Mouse (Mus musculus) forebrain, embryonic 12.5 days (tissue): ENCODE results near the gene Abcb11. TPM values are rescaled to one million over a fixed set of nuclear protein-coding genes. Genes with fewer than 3 reads are reported as not detected.

Source experiments
- ATAC-seq: fragments of 200-750 bp; cut with Nextera tagmentation; 2 replicates; pipeline ENCODE4 v1.8.0; 2017; ENCODE audit warnings: moderate TSS enrichment; ENCODE audit not compliant: low FRiP score
- H3K27ac ChIP-seq: fragments of 300-500 bp; sonication (generic); 2 replicates; pipeline ENCODE4 v1.5.1; 2016; ENCODE audit warnings: mild to moderate bottlenecking
- H3K27me3 ChIP-seq: fragments of 300-500 bp; sonication (generic); 2 replicates; pipeline ENCODE4 v1.6.1; 2016; ENCODE audit warnings: mild to moderate bottlenecking
- H3K36me3 ChIP-seq: fragments of 300-500 bp; sonication (generic); replicated peaks from 2 replicates; pipeline ENCODE4 v1.6.1; 2016; ENCODE audit warnings: mild to moderate bottlenecking
- H3K4me1 ChIP-seq: fragments of 300-500 bp; sonication (generic); 2 replicates; pipeline ENCODE4 v1.6.1; 2016
- H3K4me2 ChIP-seq: fragments of 300-500 bp; sonication (generic); 2 replicates; pipeline ENCODE4 v1.6.1; 2016; ENCODE audit warnings: mild to moderate bottlenecking, moderate library complexity
- H3K4me3 ChIP-seq: fragments of 300-500 bp; sonication (generic); replicated peaks from 2 replicates; pipeline ENCODE4 v1.5.1; 2016; ENCODE audit warnings: mild to moderate bottlenecking
- H3K9ac ChIP-seq: fragments of 300-500 bp; sonication (generic); 2 replicates; pipeline ENCODE4 v1.6.1; 2016; ENCODE audit warnings: mild to moderate bottlenecking
- H3K9me3 ChIP-seq: fragments of 300-500 bp; sonication (generic); 2 replicates; pipeline ENCODE4 v1.6.1; 2016
- WGBS: fragments of 180-500 bp; shearing (Covaris S2); methylation state at CpG from one replicate; pipeline ENCODE4 v1.1.7; 2016; 5-methylcytosine and 5-hydroxymethylcytosine counted together
- polyA plus RNA-seq: library from polyadenylated mRNA; unstranded; fragments of >200 nt; fragmentation: Nextera tagmentation; extraction: Ambion mirVana; gene quantifications from 2 replicates; pipeline ENCODE4 v1.2.1, GENCODE M21; 2016

The Abcb11 gene
- polyA plus RNA-seq, 1 experiment from 2014 or later = not detected

- Histone ChIP-seq H3K4me2 (no peak within 1 kb of the TSS), H3K9ac (no peak within 1 kb of the TSS), H3K9me3 (no peaks in the 10 kb centered on the region), H3K27me3 (no peaks in the 10 kb centered on the region), H3K4me3 (no peak within 1 kb of the TSS), H3K4me1 (no peaks in the 10 kb centered on the region), H3K27ac (no peak within 1 kb of the TSS), H3K36me3 (no peaks in the 10 kb centered on the region)
- WGBS = 84% methylated on average over 7 of the region's 7 CpGs
- ATAC-seq = no peak
Observed at GRCm38 (mm10) chr2:69210773-69211172, 131.6 kb downstream of the Abcb11 start, which contains the start of gene G6pc2. Gene G6pc2, plus strand, starts transcription at chr2:69211073.

GRCm38 (mm10) chr2:69209684-69210083 lies 132.7 kb downstream of the Abcb11 start:
- peaks cover 10% of the 10 kb centered on the region for H3K4me1 ChIP-seq
- no peaks in the 10 kb centered on the region for H3K27me3 ChIP-seq
- H3K4me2 ChIP-seq = no peak overlapping the region
- no peak overlapping the region for H3K9ac ChIP-seq
- no peaks in the 10 kb centered on the region for H3K9me3 ChIP-seq
- H3K36me3 ChIP-seq = no peaks in the 10 kb centered on the region
- no peak overlapping the region for H3K4me3 ChIP-seq
- H3K27ac ChIP-seq = no peak overlapping the region
- WGBS = 97% methylated on average over 3 of the region's 3 CpGs
- ATAC-seq = no peak

GRCm38 (mm10) chr2:69206523-69206922 lies 135.9 kb downstream of the Abcb11 start:
- WGBS = 32% methylated on average over 7 of the region's 7 CpGs

GRCm38 (mm10) chr2:69205791-69206351 lies 136.5 kb downstream of the Abcb11 start, which contains the start of gene Spc25:
Gene Spc25, minus strand, starts transcription at chr2:69206194.
- WGBS = under 1% methylated on average over 46 of the region's 46 CpGs
- peak within 1 kb of the TSS; percentile 81 for H3K27ac ChIP-seq

More at GRCm38 (mm10) chr2:69206523-69206922, 135.9 kb downstream of the Abcb11 start:
- H3K9ac ChIP-seq = no peak overlapping the region
- H3K27ac ChIP-seq = no peak overlapping the region
- no peaks in the 10 kb centered on the region for H3K9me3 ChIP-seq
- peaks cover 12% of the 10 kb centered on the region for H3K4me1 ChIP-seq
- H3K4me3 ChIP-seq = 0 out of 2 replicates have a peak overlapping the region, but pooled peaks have one; percentile 89
- peak overlapping the region; percentile 19; the same call in 1 of the 2 replicates for H3K4me2 ChIP-seq
- ATAC-seq = no peak
- no peaks in the 10 kb centered on the region for H3K27me3 ChIP-seq
- peaks cover 10% of the 10 kb centered on the region for H3K36me3 ChIP-seq

GRCm38 (mm10) chr2:69205185-69205584 lies 137.2 kb downstream of the Abcb11 start:
- no peak overlapping the region for H3K27ac ChIP-seq
- WGBS = 20% methylated on average over 6 of the region's 6 CpGs

More at GRCm38 (mm10) chr2:69205791-69206351, 136.5 kb downstream of the Abcb11 start, which contains the start of gene Spc25:
- Histone ChIP-seq H3K9me3 (no peaks in the 10 kb centered on the region), H3K4me2 (peak within 1 kb of the TSS; percentile 77), H3K9ac (peak within 1 kb of the TSS; percentile 77), H3K36me3 (peaks cover 16% of the 10 kb centered on the region), H3K27me3 (no peaks in the 10 kb centered on the region), H3K4me1 (peaks cover 12% of the 10 kb centered on the region), H3K4me3 (peak within 1 kb of the TSS; percentile 89)
- ATAC-seq = peak; percentile 100

GRCm38 (mm10) chr2:69193555-69193954 lies 148.9 kb downstream of the Abcb11 start:
- WGBS = 93% methylated on average over 5 of the region's 5 CpGs

More at GRCm38 (mm10) chr2:69205185-69205584, 137.2 kb downstream of the Abcb11 start:
- no peaks in the 10 kb centered on the region for H3K27me3 ChIP-seq
- no peak for ATAC-seq
- H3K9me3 ChIP-seq = no peaks in the 10 kb centered on the region
- H3K36me3 ChIP-seq = peaks cover 18% of the 10 kb centered on the region
- H3K4me1 ChIP-seq = peaks cover 12% of the 10 kb centered on the region
- peak overlapping the region; percentile 77 for H3K4me2 ChIP-seq
- H3K4me3 ChIP-seq = peak overlapping the region; percentile 89
- H3K9ac ChIP-seq = peak overlapping the region; percentile 77

GRCm38 (mm10) chr2:69191059-69191458 lies 151.4 kb downstream of the Abcb11 start:
- Histone ChIP-seq H3K36me3 (peaks cover 28% of the 10 kb centered on the region), H3K9me3 (no peaks in the 10 kb centered on the region), H3K27ac (no peak overlapping the region), H3K4me1 (peaks cover 4% of the 10 kb centered on the region; the same call in 1 of the 2 replicates), H3K4me2 (no peak overlapping the region), H3K27me3 (no peaks in the 10 kb centered on the region), H3K4me3 (no peak overlapping the region), H3K9ac (no peak overlapping the region)
- 89% methylated on average over 5 of the region's 5 CpGs for WGBS
- ATAC-seq = no peak

More at GRCm38 (mm10) chr2:69193555-69193954, 148.9 kb downstream of the Abcb11 start:
- Histone ChIP-seq H3K27me3 (no peaks in the 10 kb centered on the region), H3K4me2 (no peak overlapping the region), H3K9me3 (no peaks in the 10 kb centered on the region), H3K9ac (no peak overlapping the region), H3K27ac (no peak overlapping the region), H3K36me3 (peaks cover 41% of the 10 kb centered on the region), H3K4me1 (no peaks in the 10 kb centered on the region), H3K4me3 (no peak overlapping the region)
- no peak for ATAC-seq

- H3K27ac ChIP-seq = no peak overlapping the region
- H3K36me3 ChIP-seq = peaks cover 19% of the 10 kb centered on the region
- H3K4me1 ChIP-seq = peaks cover 4% of the 10 kb centered on the region; the same call in 1 of the 2 replicates
- ATAC-seq = no peak
- H3K27me3 ChIP-seq = no peaks in the 10 kb centered on the region
- H3K4me2 ChIP-seq = no peak overlapping the region
- no peaks in the 10 kb centered on the region for H3K9me3 ChIP-seq
- no peak overlapping the region for H3K9ac ChIP-seq
- H3K4me3 ChIP-seq = no peak overlapping the region
- WGBS = 75% methylated on average over 4 of the region's 4 CpGs
Observed at GRCm38 (mm10) chr2:69189222-69189621, 153.2 kb downstream of the Abcb11 start.

GRCm38 (mm10) chr2:69188732-69189131 lies 153.7 kb downstream of the Abcb11 start:
- H3K9me3 ChIP-seq = no peaks in the 10 kb centered on the region
- peaks cover 14% of the 10 kb centered on the region for H3K36me3 ChIP-seq
- H3K4me3 ChIP-seq = no peak overlapping the region
- no peak overlapping the region for H3K9ac ChIP-seq
- ATAC-seq = no peak
- H3K4me1 ChIP-seq = peaks cover 4% of the 10 kb centered on the region; the same call in 1 of the 2 replicates
- no peak overlapping the region for H3K27ac ChIP-seq
- H3K4me2 ChIP-seq = no peak overlapping the region
- 92% methylated on average over 6 of the region's 6 CpGs for WGBS
- H3K27me3 ChIP-seq = no peaks in the 10 kb centered on the region

Other genes starting within 250 kb of the Abcb11 start
- gene Nostrin, start 206.8 kb downstream of the Abcb11 start, polyA plus RNA-seq = 0.43 and 0.64 TPM in 2 replicates
- 232 and 241 TPM in 2 replicates for gene Spc25, start 136.4 kb downstream of the Abcb11 start, polyA plus RNA-seq
- not detected in 2 replicates for gene G6pc2, start 131.5 kb downstream of the Abcb11 start, polyA plus RNA-seq
- not detected in 2 replicates for gene Dhrs9, start 37.8 kb upstream of the Abcb11 start, polyA plus RNA-seq
- gene Lrp2, start 243.4 kb upstream of the Abcb11 start, polyA plus RNA-seq = 1.5 and 1.8 TPM in 2 replicates